Mouse (Mus musculus): Measurements from ENCODE around the gene Rnpepl1. TPM values are rescaled to one million over a fixed set of nuclear protein-coding genes. Genes with fewer than 3 reads are reported as not detected.
A peak's percentile ranks its signal among the peaks of the same experiment; 100 is the strongest.
"Not testable (repeated sequence)": the region's sequence is repeated elsewhere in the genome, so short reads cannot be mapped to it uniquely, and the experiment has no call there.

Rnpepl1 gene
- polyA plus RNA-seq, 1 experiment from 2014 or later, result 22.3 TPM

- no peak overlapping the region for H3K4me3 ChIP-seq (ENCODE audit: low read depth, low read length)
- WGBS, result 94% methylated on average over 18 of the region's 19 CpGs
- H3K4me2 ChIP-seq (ENCODE audit: low read depth), result no peak overlapping the region
- H3K36me3 ChIP-seq (ENCODE audit: control insufficient read depth, insufficient read depth, low read length), result peaks cover 22% of the 10 kb centered on the region
- no peaks in the 10 kb centered on the region for H3K9me3 ChIP-seq (ENCODE audit: control insufficient read depth, low read length)
- no peaks in the 10 kb centered on the region for H3K4me1 ChIP-seq (ENCODE audit: control insufficient read depth, insufficient read depth, low read length)
- ATAC-seq (ENCODE audit: insufficient read depth, low FRiP score, low TSS enrichment) (no peak), DNase-seq (ENCODE audit: low spot score) (no peak)
- no peaks in the 10 kb centered on the region for H3K27me3 ChIP-seq (ENCODE audit: control insufficient read depth, insufficient read depth, low read length)
- no peak overlapping the region for H3K27ac ChIP-seq (ENCODE audit: low read depth, low read length)
- H3K9ac ChIP-seq (ENCODE audit: low read length), result no peak overlapping the region
Measured at GRCm38 (mm10) chr1:92943219-92943989, 32.8 kb downstream of the Rnpepl1 start.

GRCm38 (mm10) chr1:92947966-92948365 is 37.4 kb downstream of the Rnpepl1 start:
- Histone ChIP-seq H3K9me3 (ENCODE audit: control insufficient read depth, low read length) (no peaks in the 10 kb centered on the region), H3K4me2 (ENCODE audit: low read depth) (no peak overlapping the region), H3K4me1 (ENCODE audit: control insufficient read depth, insufficient read depth, low read length) (no peaks in the 10 kb centered on the region), H3K27ac (ENCODE audit: low read depth, low read length) (no peak overlapping the region), H3K27me3 (ENCODE audit: control insufficient read depth, insufficient read depth, low read length) (no peaks in the 10 kb centered on the region), H3K9ac (ENCODE audit: low read length) (no peak overlapping the region), H3K36me3 (ENCODE audit: control insufficient read depth, insufficient read depth, low read length) (peaks cover 17% of the 10 kb centered on the region), H3K4me3 (ENCODE audit: low read depth, low read length) (no peak overlapping the region)
- DNase-seq (ENCODE audit: low spot score) (no peak), ATAC-seq (ENCODE audit: insufficient read depth, low FRiP score, low TSS enrichment) (no peak)
- 90% methylated on average over 3 of the region's 3 CpGs for WGBS

GRCm38 (mm10) chr1:92949426-92949825 is 38.8 kb downstream of the Rnpepl1 start:
- Histone ChIP-seq H3K9ac (ENCODE audit: low read length) (no peak overlapping the region), H3K9me3 (ENCODE audit: control insufficient read depth, low read length) (no peaks in the 10 kb centered on the region), H3K36me3 (ENCODE audit: control insufficient read depth, insufficient read depth, low read length) (peaks cover 17% of the 10 kb centered on the region), H3K4me1 (ENCODE audit: control insufficient read depth, insufficient read depth, low read length) (no peaks in the 10 kb centered on the region), H3K27ac (ENCODE audit: low read depth, low read length) (no peak overlapping the region), H3K4me3 (ENCODE audit: low read depth, low read length) (no peak overlapping the region), H3K27me3 (ENCODE audit: control insufficient read depth, insufficient read depth, low read length) (no peaks in the 10 kb centered on the region), H3K4me2 (ENCODE audit: low read depth) (no peak overlapping the region)
- peak; percentile 22 for DNase-seq (ENCODE audit: low spot score)
- 60% methylated on average over 6 of the region's 6 CpGs for WGBS
- ATAC-seq (ENCODE audit: insufficient read depth, low FRiP score, low TSS enrichment), result no peak

GRCm38 (mm10) chr1:92950607-92951006 is 40.0 kb downstream of the Rnpepl1 start, which contains the start of gene Gpr35:
Gene Gpr35 (plus strand): TSS chr1:92950865.
- ATAC-seq (ENCODE audit: insufficient read depth, low FRiP score, low TSS enrichment) (no peak), DNase-seq (ENCODE audit: low spot score) (no peak)

GRCm38 (mm10) chr1:92953641-92954040 is 43.1 kb downstream of the Rnpepl1 start:
- no peak overlapping the region for H3K27ac ChIP-seq (ENCODE audit: low read depth, low read length)
- H3K9me3 ChIP-seq (ENCODE audit: control insufficient read depth, low read length), result no peaks in the 10 kb centered on the region
- H3K36me3 ChIP-seq (ENCODE audit: control insufficient read depth, insufficient read depth, low read length), result peaks cover 4% of the 10 kb centered on the region
- DNase-seq (ENCODE audit: low spot score) (no peak), ATAC-seq (ENCODE audit: insufficient read depth, low FRiP score, low TSS enrichment) (no peak)
- no peaks in the 10 kb centered on the region for H3K4me1 ChIP-seq (ENCODE audit: control insufficient read depth, insufficient read depth, low read length)
- WGBS, result 75% methylated on average over 2 of the region's 2 CpGs
- no peak overlapping the region for H3K4me2 ChIP-seq (ENCODE audit: low read depth)
- no peak overlapping the region for H3K4me3 ChIP-seq (ENCODE audit: low read depth, low read length)
- H3K9ac ChIP-seq (ENCODE audit: low read length), result no peak overlapping the region
- H3K27me3 ChIP-seq (ENCODE audit: control insufficient read depth, insufficient read depth, low read length), result no peaks in the 10 kb centered on the region

More at GRCm38 (mm10) chr1:92950607-92951006, 40.0 kb downstream of the Rnpepl1 start, which contains the start of gene Gpr35:
- Histone ChIP-seq H3K9me3 (ENCODE audit: control insufficient read depth, low read length) (no peaks in the 10 kb centered on the region), H3K9ac (ENCODE audit: low read length) (no peak within 1 kb of the TSS), H3K4me2 (ENCODE audit: low read depth) (no peak within 1 kb of the TSS), H3K4me3 (ENCODE audit: low read depth, low read length) (no peak within 1 kb of the TSS), H3K27me3 (ENCODE audit: control insufficient read depth, insufficient read depth, low read length) (no peaks in the 10 kb centered on the region), H3K36me3 (ENCODE audit: control insufficient read depth, insufficient read depth, low read length) (peaks cover 9% of the 10 kb centered on the region), H3K4me1 (ENCODE audit: control insufficient read depth, insufficient read depth, low read length) (no peaks in the 10 kb centered on the region), H3K27ac (ENCODE audit: low read depth, low read length) (no peak within 1 kb of the TSS)
- WGBS, result 84% methylated on average over 5 of the region's 5 CpGs

GRCm38 (mm10) chr1:92956571-92957335 is 46.2 kb downstream of the Rnpepl1 start:
- H3K27ac ChIP-seq (ENCODE audit: low read depth, low read length); H3K9me3 ChIP-seq (ENCODE audit: control insufficient read depth, low read length); H3K4me2 ChIP-seq (ENCODE audit: low read depth); ATAC-seq (ENCODE audit: insufficient read depth, low FRiP score, low TSS enrichment); DNase-seq (ENCODE audit: low spot score); H3K4me1 ChIP-seq (ENCODE audit: control insufficient read depth, insufficient read depth, low read length); H3K4me3 ChIP-seq (ENCODE audit: low read depth, low read length); H3K9ac ChIP-seq (ENCODE audit: low read length); H3K27me3 ChIP-seq (ENCODE audit: control insufficient read depth, insufficient read depth, low read length); H3K36me3 ChIP-seq (ENCODE audit: control insufficient read depth, insufficient read depth, low read length): not testable (repeated sequence)
- 12% methylated on average over 11 of the region's 11 CpGs for WGBS

GRCm38 (mm10) chr1:92958999-92959398 is 48.4 kb downstream of the Rnpepl1 start:
- H3K4me3 ChIP-seq (ENCODE audit: low read depth, low read length), result no peak overlapping the region
- no peaks in the 10 kb centered on the region for H3K4me1 ChIP-seq (ENCODE audit: control insufficient read depth, insufficient read depth, low read length)
- ATAC-seq (ENCODE audit: insufficient read depth, low FRiP score, low TSS enrichment) (no peak), DNase-seq (ENCODE audit: low spot score) (no peak)
- no peaks in the 10 kb centered on the region for H3K9me3 ChIP-seq (ENCODE audit: control insufficient read depth, low read length)
- no peaks in the 10 kb centered on the region for H3K27me3 ChIP-seq (ENCODE audit: control insufficient read depth, insufficient read depth, low read length)
- H3K27ac ChIP-seq (ENCODE audit: low read depth, low read length), result no peak overlapping the region
- WGBS, result 87% methylated on average over 1 of the region's 1 CpGs
- H3K36me3 ChIP-seq (ENCODE audit: control insufficient read depth, insufficient read depth, low read length), result no peaks in the 10 kb centered on the region
- no peak overlapping the region for H3K4me2 ChIP-seq (ENCODE audit: low read depth)
- H3K9ac ChIP-seq (ENCODE audit: low read length), result no peak overlapping the region

- 87% methylated on average over 6 of the region's 6 CpGs for WGBS
- H3K4me2 ChIP-seq (ENCODE audit: low read depth); H3K27ac ChIP-seq (ENCODE audit: low read depth, low read length); H3K36me3 ChIP-seq (ENCODE audit: control insufficient read depth, insufficient read depth, low read length); DNase-seq (ENCODE audit: low spot score); H3K9ac ChIP-seq (ENCODE audit: low read length); ATAC-seq (ENCODE audit: insufficient read depth, low FRiP score, low TSS enrichment); H3K9me3 ChIP-seq (ENCODE audit: control insufficient read depth, low read length); H3K27me3 ChIP-seq (ENCODE audit: control insufficient read depth, insufficient read depth, low read length); H3K4me1 ChIP-seq (ENCODE audit: control insufficient read depth, insufficient read depth, low read length); H3K4me3 ChIP-seq (ENCODE audit: low read depth, low read length): not testable (repeated sequence)
Measured at GRCm38 (mm10) chr1:92970791-92971190, 60.2 kb downstream of the Rnpepl1 start.

Data from neural tube, embryonic 11.5 days (tissue).